Mouse (Mus musculus) heart, adult 9 months (tissue): Measurements from ENCODE around the gene Bid.
"Not testable (repeated sequence)": the region's sequence is repeated elsewhere in the genome, so short reads cannot be mapped to it uniquely, and the experiment has no call there.

Experiments used
- DNase-seq, 2 experiments: peaks; one replicate each; pipeline ENCODE4 v3.0.0; 2022; ENCODE audit warnings: low spot score in 2 of 2

The Bid gene

DNA sequence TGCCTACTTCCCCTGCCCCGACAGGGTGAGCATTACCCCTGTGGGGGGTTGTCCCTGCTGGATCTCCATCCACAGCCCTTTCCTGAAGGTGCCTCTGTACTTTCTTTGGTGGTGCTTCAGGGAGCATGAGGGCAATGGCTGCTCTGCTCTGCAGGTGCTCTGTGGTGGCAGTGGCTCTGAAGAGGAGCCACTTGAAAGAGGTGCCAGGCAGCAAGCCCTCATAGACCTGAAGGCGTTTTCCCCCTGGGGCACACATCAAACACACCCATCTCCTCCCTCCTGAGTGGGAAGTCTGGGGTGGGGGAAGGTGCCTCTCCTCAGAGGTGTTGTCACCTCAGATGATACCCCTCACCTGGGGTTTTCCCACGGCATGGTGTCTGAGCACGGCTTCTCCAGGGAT, 17.5 kb upstream of the Bid start:
- DNase-seq: no peak

DNA sequence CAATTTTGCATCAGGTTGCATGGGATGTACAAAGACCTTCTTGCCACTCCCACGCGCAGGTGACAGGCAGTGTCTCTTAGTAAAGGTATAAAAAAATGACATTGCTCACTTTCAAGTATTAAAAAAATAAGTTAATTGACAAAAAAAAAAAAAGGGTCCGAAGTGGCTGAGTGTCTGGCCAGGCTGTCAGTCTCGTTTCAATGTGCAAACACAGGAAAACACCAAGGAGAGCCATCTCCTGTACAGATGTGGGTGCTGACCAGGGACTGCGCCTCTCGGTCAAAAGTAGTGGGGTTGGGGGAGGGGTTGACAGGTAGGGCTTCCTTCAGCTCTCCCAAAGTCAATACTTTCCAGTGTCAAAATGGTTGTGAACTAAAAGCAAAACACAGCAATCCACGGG, 17.0 kb upstream of the Bid start:
- DNase-seq: no peak

DNA sequence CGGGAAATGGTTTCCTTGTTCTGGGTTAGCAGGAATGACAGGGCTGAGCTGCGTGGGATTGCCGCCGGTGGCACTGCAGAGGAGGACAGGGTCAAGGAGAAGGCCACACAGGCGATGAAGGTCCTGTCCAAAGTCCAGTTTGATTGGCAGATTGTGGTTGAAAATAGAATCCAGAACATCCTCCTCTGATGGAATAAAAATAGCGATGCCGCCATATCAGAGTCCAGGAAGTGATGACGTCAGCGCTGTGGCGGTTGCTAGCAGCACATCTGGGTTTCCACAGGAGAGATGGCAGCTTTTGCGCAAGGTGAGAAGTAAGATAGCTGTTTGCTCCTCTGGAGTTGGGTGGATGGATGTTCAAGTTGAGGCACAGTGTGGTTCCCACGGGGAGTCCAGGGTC, 15.9 kb upstream of the Bid start:
- peak in 1 of 2 experiments; percentile 26 for DNase-seq

DNA sequence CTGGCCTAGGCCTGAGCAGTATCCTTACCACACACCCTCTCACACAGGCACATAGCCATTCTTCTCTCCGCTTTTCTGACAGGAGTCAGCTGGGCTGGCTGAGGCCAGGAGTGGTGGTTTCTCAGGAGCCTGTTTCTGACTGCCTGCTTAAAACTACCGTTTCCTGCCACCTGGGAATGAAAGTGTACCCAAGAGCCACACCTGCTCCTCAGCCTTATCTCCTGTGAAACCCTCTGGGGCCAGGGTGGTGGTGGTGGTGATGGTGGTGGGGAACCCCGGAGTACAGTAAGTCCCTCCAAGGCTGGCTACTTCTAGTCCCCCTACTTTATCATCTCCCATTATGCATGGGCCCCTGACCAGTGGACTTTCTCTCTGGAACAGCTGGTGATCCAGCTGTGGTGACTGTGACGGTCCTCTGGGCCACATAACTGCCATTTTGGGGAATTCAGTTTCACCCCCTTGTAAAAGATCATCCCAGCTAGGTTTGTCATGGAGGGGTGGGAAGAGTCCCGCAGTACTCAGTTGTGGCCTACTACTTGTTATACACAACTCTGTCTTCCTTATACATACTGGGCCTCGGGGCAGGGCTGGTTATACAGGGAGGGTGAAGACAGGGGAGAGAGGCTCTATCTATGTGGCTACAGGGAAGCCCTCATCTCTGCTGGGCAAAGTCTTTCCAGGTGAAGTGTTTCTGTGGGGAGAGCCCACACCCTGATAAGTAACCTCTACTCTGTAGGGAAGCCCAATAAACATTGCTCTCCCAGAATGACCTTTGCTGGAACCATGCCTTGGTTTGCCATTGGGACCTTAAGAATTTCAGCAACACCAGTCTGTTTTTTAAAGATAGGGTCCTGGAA, 14.0 kb upstream of the Bid start:
- no peak for DNase-seq

DNA sequence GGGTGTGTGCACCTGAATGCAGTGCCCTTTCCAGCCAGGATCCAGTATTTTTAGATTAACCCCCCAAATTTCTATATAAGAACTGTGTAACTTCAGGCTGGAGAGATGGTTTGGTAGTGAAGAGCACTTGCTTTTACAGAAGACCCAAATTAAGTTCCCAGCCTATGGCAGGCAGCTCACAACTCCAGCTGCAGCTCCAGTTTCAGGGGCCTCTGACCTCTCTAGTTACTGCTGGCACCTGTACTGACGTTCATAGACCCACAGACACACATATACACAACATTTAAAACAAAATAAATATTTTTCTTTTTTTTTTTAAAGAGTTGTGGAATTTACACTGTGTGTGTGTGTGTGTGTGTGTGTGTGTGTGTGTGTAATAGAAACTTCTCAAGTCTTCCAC, 12.8 kb upstream of the Bid start:
- DNase-seq: no peak

DNA sequence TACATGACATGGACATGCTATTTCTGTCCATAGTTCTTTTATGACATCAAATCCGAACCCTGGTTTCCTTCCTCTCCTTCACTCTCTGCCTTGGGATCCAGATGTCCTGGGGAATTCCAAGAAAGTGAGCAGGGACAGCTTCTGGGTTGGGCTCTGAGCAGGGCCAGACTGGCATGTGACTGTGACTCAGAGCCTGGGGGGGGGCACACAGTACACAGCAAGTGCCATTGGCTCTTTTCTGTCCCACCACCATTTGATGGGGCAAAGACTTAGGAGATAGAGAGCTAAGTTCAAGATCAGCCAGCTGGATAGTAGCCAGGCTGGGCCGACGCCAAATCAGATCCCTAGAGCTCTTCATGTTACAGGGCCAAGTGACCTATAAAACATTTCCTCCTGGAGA, 11.1 kb upstream of the Bid start:
- DNase-seq: peak; percentile 25 to 44

DNA sequence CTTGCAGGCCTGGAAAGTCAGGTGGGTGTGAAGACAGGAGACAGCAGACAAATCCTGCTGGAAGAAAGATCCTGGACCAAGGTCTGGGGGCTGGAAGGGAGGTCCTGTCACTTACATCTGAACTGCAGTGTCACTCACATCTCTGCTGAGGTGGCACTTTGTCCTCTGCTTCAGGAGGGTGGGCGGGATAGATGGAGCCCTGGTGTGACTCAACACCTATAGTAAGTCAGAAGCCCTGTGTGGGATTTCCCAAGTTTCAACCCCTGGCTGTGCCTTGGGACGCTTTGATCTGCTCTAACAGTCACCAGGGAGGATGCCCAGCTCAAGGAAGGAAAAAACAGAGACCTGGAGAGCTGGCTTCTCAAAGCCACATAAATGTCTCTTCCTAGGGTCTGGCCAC, 10.2 kb upstream of the Bid start:
- DNase-seq: no peak

DNA sequence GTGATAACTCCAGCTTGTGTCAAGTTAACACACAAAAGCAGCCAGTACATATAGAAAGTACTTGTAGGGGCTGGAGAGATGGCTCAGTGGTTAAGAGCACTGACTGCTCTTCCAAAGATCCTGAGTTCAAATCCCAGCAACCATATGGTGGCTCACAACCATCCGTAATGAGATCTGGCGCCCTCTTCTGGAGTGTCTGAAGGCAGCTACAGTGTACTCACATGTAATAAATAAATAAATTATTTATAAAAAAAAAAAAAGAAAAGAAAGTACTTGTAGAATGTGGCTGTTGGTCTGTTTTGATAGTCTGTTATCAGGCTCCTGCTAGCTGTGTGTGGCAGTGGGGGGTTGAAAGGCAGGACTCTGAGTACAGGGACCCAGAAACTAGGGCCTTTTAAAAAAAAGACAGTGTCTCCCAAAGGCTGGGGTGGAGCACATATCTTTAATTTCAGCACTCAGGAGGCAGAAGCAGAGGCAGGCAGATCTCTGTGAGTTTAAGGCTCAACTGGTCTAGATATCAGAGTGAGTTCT, 8.2 kb upstream of the Bid start:
- not testable (repeated sequence) for DNase-seq

DNA sequence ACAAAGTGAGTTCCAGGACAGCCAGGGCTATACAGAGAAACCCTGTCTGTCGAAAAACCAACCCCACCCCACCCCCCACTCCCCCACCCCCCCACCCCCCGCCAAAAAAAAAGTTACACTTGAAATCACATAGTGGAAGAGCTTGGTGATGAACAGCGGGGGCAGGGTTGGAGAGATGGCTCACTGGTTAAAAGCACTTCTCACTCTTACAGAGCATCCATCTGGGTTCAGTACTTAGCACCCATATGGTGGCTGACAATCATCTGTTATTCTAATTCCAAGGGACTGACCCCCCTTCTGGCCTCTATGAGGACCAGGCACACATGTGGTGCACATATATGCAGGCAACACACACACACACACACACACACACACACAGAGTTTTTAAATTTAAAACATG, 1.3 kb upstream of the Bid start:
- DNase-seq: no peak

DNA sequence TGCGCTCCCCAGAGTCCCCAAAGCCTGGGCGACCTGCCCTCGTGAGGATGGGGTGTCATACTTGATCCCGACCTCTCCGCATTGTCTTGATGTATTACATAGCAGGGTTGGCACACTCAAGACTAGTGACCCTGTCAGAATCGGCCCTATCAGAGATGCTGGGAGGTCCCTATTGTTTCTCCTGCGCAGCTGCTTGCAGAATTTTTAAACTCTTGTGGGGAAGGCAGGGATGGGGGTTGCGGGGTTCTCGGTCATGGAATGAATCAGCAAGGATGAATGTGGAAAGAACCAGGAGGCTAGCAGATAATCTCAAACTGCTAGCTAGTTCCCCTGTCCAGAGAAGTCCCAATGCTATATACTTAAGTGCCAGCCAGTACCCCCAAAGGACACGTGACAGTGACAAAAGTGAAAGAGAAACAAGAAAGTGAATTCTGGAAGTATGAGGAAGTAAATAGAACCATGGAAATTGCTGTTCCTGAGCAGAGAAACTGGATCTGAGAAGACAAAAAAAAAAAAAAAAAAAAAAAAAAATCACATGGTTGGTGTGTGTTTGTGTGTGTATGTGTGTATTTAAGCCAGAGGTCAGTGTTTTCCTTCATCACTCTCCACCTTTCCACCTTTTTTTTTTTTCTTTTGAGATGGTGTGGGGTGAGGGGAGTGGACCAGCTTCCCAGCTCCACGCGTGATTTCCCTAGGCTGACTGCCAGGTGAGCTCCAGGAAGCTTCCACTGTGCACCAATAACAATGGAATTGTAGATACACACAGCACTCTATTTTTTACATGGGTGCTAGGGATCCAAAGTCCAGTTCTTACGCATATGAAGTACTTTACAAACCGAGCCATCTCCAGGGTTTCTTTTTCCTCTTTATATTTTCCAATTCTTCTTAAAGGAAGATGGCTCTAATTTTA, 574 bp upstream of the Bid start:
- peak; percentile 34 to 63 for DNase-seq

DNA sequence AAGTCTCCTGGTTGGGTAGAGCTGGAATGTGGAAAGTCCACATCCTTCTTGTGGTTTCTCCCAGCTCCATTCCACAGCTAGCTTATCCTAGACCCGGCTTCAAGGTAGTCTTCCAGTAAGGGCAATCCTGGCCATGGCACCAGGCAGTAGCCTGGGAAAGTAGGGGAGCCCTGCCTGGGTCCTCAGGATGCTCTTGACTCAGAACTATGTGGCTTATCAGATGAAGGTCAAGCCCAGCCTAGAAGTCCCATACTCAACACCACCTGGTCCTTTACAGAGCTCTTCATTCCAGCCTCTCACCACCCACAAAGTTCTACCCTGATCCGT, 1.0 kb downstream of the Bid start:
- no peak for DNase-seq

DNA sequence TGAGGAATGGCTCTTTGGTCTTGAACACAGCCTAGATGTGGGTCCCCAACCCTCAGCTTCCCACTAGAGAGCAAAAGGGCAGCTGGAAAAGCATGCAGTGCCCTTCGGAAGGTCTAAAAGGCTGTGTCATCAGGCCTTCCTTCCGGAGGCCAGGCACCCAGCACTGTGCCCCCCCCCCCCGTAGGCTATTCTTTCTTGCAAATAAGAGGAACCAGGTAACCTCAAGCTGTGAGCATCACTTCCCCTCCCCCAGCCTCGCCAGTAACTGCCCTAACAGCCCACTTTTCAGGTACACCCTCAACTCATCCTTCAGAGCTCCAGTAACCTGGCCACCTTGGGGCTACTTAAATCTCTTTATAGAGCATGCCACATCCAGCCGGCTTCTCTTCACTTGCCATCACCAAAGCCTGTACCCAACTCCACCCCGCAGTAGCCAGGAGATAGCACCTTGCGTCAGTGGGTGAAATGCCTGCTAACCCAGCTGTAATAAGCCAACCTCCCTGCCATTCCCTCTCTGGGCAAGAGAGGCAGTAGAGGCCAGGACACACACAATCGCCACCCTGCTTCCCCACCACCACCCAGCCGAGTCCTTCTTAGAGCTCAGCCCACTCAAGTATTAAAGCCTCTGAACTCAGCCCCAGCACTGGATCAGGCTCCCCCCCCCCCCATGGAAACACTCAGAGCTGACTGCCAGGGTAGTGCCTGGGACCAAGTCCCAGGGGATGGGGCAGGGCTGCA, 1.6 kb downstream of the Bid start:
- peak in 1 of 2 experiments; percentile 24 for DNase-seq

DNA sequence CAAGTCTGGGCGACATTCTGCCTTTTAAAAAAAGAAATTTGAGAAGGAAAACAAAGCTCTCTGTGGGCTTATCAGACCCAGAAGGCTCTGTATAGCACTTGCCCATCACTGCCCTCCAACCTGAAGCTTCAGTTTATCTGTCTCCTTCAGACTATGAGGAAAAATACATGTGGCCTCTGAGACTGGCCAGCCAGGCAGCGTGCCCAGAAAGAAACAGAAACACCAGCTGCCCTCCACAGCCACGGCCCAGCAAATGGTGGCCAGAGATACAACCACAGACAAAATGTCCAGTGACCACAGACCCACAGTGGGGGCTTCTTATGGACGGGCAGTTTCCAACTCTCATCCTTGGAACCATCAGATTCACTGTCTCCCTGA, 2.1 kb downstream of the Bid start:
- no peak for DNase-seq

DNA sequence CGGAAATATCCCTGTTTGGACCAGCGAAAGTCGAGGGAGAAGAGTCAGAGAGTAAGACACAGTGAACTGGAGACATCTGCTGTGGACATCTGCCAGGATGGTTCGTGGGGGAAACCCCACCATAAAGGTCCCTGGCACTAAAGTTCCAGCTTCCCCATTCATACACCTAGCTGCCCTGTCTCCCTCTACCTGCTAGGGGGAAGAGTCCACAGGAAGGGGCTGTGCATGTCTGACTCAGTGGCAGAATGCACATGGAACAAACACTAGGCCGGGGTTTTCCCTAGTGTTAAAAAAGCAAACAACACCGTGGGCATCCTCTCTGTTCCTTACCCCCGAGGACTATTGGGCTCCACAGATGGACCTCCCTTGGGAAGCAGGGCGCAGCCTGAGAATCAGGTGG, 2.9 kb downstream of the Bid start:
- no peak for DNase-seq

DNA sequence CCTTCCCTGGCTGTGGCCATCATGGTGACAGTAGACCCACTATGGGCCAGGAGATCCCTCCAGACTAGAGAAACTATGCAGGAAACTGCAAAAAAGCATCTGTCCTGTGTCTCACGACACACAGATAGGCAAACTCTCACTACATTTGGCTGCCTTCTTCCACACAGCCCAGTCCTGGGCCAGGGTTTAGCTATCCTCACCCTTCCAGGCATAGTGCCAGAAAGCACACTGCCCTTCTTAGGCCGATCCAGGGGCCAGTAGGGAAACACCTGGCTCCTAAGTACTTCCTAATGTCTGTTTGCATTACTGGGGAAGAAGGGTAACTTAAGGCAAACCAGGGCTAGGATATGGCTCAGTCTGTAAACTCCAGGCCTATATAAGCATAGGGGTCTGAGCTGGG, 3.7 kb downstream of the Bid start:
- peak in 1 of 2 experiments; percentile 17 for DNase-seq

DNA sequence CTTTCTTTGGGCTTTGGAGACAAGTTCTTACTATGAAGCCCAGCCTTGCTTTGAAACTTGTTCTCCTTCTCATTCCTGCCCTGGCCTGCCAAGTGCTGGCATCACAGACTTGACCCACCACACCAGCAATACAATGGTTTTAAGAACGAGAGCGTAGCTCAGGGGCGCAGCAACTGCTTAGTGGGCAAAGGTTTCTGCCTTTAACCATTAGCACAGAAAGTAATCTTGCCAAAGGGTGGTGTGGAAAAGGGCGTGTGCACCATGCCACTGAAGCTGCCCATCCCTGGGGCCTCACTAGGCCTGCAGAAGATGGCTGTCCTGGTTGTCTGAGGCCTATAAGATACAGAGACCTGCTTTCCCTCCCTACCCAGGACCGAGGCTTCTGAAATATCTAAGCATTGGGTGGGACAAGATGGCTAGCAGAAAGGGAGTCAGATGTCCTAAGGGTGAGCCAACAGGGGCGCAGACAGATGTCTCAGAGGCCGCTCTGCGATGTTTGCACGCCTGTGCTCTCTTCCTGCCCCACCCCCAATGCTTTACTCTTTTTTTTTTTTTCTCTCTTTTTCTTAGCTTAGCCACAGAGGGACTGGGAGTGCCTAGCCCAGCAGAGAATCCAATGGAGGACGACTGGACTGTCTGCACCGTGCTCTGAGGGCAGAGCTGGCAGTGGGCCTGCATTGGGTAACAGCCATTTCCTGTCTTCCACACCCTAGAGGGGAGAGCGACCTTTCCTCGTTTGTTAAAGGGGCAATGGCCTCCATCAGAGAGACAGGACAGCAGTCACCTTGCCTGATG, 5.2 kb downstream of the Bid start:
- DNase-seq: peak in 1 of 2 experiments; percentile 17

DNA sequence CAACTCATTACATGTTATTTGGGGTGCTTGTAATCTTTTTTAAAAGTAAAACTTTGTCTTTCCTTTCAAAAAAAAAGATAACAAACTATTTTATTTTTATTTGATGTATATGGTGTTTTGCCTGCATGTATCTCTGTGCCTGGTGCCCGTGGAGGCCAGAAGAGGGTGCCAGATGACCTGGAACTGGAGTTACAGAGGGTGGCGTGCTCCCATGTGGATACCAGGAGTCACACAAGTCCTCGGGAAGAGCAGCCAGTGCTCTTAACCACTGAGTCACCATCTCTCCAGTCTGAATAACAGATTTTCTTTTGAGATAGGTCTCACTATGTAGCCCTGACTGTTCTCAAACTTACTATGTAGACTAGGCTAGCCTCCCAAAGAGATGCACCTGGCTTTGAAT, 7.2 kb downstream of the Bid start:
- no peak for DNase-seq

DNA sequence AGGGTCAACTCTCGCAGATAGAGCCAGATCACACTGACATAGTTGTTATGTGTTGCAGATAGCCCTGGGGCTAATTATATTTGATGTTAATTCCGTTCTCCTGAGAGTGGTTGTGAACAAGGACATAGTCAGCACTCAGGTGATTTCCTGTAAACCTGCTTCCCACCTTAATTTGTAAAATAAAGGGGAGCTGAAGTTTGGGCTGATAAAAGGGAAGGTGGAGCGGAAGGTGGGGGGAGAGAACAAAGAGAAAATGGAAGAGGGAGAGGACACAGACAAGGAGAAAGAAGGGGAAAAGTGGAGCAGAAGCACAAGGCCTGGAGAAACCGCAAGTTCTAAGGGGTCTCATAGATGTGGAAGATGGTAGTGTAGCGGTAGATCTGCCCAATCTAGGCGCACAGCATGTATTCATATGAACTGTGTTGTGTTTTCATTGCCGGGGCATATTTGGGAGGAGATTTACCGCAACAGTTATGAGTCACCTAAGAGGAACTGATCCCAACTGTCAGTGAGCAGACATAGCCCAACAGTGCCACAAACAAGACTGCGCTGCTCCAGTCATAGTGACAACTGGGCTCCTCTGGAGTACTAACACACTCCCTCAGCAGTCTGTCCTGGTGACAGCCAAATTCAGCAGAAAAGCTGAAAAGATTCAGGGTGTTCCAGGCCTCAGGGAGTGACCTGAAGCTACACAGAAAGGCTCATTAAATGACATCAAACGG, 8.6 kb downstream of the Bid start:
- DNase-seq: not testable (repeated sequence)

DNA sequence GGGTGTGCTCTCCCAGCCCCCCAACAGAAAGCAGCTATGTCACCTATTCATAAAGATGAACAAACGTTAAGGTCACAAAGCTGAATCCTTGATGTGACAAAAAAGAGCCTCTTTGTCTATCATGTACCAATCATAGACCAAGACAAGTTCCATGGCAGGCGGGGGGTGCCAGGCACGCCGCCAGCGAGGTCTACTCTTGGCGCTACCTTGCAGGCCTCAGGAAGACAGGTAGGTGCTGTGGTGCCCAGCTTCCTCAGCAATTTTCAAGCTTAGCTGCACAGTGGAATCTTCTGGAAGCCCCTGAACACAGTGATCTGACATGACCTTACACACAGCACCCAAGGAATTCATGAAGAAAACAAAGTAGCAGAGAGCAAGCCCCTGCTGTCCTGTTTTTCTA, 10.1 kb downstream of the Bid start:
- DNase-seq: no peak

DNA sequence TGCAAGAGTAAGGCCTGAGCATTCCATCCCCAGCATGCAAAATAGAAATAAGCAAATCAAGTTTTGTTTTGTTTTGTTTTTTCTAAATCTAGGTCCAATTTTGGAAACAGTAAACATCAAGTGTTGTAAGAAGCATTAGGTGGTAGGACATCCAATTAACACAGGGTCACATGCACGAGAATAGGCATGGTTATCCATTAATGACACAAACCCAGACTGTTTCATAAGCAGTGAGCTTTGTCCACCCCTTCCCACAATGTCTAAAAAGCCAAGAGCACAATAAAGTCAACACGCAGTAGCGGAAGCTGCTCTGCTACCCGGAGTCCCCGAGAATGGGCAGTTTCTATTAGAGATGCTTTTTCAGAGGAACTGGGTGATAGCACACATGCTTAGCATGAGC, 11.5 kb downstream of the Bid start:
- DNase-seq: no peak

DNA sequence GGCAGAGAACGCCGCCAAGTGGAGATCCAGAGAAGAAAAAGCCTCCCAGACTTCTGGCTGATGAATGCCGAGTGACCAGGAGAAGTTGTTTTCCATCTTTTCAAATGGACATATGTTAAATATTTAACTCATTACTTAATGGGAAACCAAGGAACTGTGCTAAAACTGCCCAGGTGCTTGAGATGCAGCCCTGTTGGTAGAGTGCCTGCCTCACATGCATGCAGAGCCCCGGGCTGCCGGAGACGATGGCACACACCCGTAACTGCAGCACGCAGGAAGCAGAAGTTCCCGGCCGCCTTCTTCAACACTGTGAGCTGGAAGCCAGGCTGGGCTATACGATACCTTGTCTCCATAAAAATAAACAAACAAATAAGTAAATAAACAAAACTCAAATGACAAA, 12.7 kb downstream of the Bid start:
- no peak for DNase-seq
